Comparison of ENCODE assay signal across 32 mouse cellular contexts in genomic region chr17:73056616-73057015, GRCm38 (mm10).
"Had no signal": no experiment of that assay in that cellular context is flagged by ENCODE, and none has a peak within 500 bp of the region (broad histone marks: within the 10 kb centered on the region; RNA-seq: fewer than 3 reads in every experiment).

No protein-coding gene starts in this region.

- DNase-seq: heart, postnatal 10 days; heart, postnatal 14 days; kidney, adult 11 months; kidney, adult 18-20 months; kidney, adult 2 months; kidney, adult 8-10 months; kidney, adult 9 months; kidney, postnatal 10 days; kidney, postnatal 14 days; kidney, postnatal 25 days; kidney, postnatal 36 days; kidney, postnatal 4 days; layer of hippocampus, adult 9-11 months; layer of hippocampus, postnatal 36 days had no signal

- H3K4me1 ChIP-seq: hindbrain, embryonic 15.5 days had no signal

- H3K9ac ChIP-seq: heart, embryonic 12.5 days; heart, embryonic 13.5 days; heart, embryonic 15.5 days; hindbrain, embryonic 12.5 days; hindbrain, embryonic 13.5 days; hindbrain, embryonic 14.5 days; hindbrain, embryonic 15.5 days; intestine, embryonic 15.5 days; kidney, embryonic 15.5 days had no signal

- H3K36me3 ChIP-seq: heart, embryonic 12.5 days; heart, embryonic 13.5 days; heart, embryonic 15.5 days; hindbrain, embryonic 10.5 days; hindbrain, embryonic 12.5 days; hindbrain, embryonic 13.5 days; hindbrain, embryonic 15.5 days; intestine, embryonic 15.5 days; kidney, embryonic 15.5 days had no signal

- H3K9me3 ChIP-seq: heart, embryonic 12.5 days; heart, embryonic 13.5 days; heart, embryonic 15.5 days; hindbrain, embryonic 10.5 days; hindbrain, embryonic 12.5 days; hindbrain, embryonic 13.5 days; hindbrain, embryonic 15.5 days; intestine, embryonic 15.5 days; kidney, embryonic 15.5 days had no signal

- H3K4me3 ChIP-seq: heart, embryonic 12.5 days; heart, embryonic 13.5 days; heart, embryonic 15.5 days; hindbrain, embryonic 10.5 days; hindbrain, embryonic 12.5 days; hindbrain, embryonic 13.5 days; hindbrain, embryonic 15.5 days; intestine, embryonic 15.5 days; kidney, embryonic 15.5 days; layer of hippocampus, adult 2 months; left cerebral cortex, adult 2 months had no signal

- H3K4me2 ChIP-seq: heart, embryonic 12.5 days; heart, embryonic 13.5 days; heart, embryonic 15.5 days; hindbrain, embryonic 12.5 days; hindbrain, embryonic 13.5 days; hindbrain, embryonic 14.5 days; hindbrain, embryonic 15.5 days; intestine, embryonic 15.5 days; kidney, embryonic 15.5 days had no signal

- H3K27ac ChIP-seq: heart, embryonic 13.5 days; heart, embryonic 15.5 days; hindbrain, embryonic 10.5 days; hindbrain, embryonic 12.5 days; hindbrain, embryonic 13.5 days; hindbrain, embryonic 14.5 days; hindbrain, embryonic 15.5 days; hindbrain, postnatal 0 days; intestine, embryonic 15.5 days; kidney, embryonic 15.5 days; kidney, postnatal 0 days; layer of hippocampus, adult 2 months; left cerebral cortex, adult 2 months had no signal

- H3K27me3 ChIP-seq: heart, embryonic 12.5 days; heart, embryonic 13.5 days; heart, embryonic 15.5 days; hindbrain, embryonic 15.5 days; intestine, embryonic 15.5 days; kidney, embryonic 15.5 days had no signal

- ATAC-seq: hindbrain, embryonic 16.5 days; hindbrain, postnatal 0 days; inflammation-experienced regulatory T-cells, adult 6 months; intestine, embryonic 15.5 days; intestine, embryonic 16.5 days; intestine, postnatal 0 days had no signal
